Mouse (Mus musculus) ES-E14 (cell line): ENCODE data around the gene Zfp740. TPM values are rescaled to one million over a fixed set of nuclear protein-coding genes. Genes with fewer than 3 reads are reported as not detected.

Source experiments
- DNase-seq: peaks from one replicate; pipeline ENCODE4 v3.0.0-alpha.2; 2013; ENCODE audit warnings: low read depth, low spot score
- H3K27ac ChIP-seq: 2 replicates; pipeline ENCODE4 v1.5.1; 2012; ENCODE audit warnings: low read depth, mild to moderate bottlenecking, low read length, moderate library complexity, mixed read lengths; ENCODE audit not compliant: poor library complexity, insufficient read depth, severe bottlenecking
- H3K36me3 ChIP-seq: 2 replicates; pipeline ENCODE4 v1.6.1; 2012; ENCODE audit warnings: mild to moderate bottlenecking, low read length, moderate library complexity, mixed read lengths; ENCODE audit not compliant: control insufficient read depth, poor library complexity, insufficient read depth, severe bottlenecking
- H3K4me1 ChIP-seq, 2 experiments: fragments of 150-350 bp in 1 of 2; sonication (generic) in 1 of 2; 2 replicates each; pipeline ENCODE4 v1.6.1; 2012; ENCODE audit warnings: low read length in 2 of 2, mild to moderate bottlenecking in 1 of 2, mixed read lengths in 1 of 2; ENCODE audit not compliant: control insufficient read depth in 2 of 2, insufficient read depth in 2 of 2, poor library complexity in 1 of 2
- H3K4me3 ChIP-seq, 2 experiments: fragments of 150-350 bp in 1 of 2; sonication (generic) in 1 of 2; 2 replicates each; pipeline ENCODE4 v1.5.1; 2012; ENCODE audit warnings: low read length in 2 of 2, low read depth in 1 of 2, mild to moderate bottlenecking in 1 of 2, mixed read lengths in 1 of 2; ENCODE audit not compliant: insufficient read depth in 1 of 2, poor library complexity in 1 of 2, severe bottlenecking in 1 of 2
- H3K9ac ChIP-seq: 2 replicates; pipeline ENCODE4 v1.6.1; 2012; ENCODE audit warnings: low read depth, mild to moderate bottlenecking, low read length, mixed read lengths; ENCODE audit not compliant: poor library complexity, insufficient read depth, severe bottlenecking
- H3K9me3 ChIP-seq: fragments of 150-350 bp; sonication (generic); 2 replicates; pipeline ENCODE4 v1.6.1; 2012; ENCODE audit warnings: low read depth, mild to moderate bottlenecking, low read length; ENCODE audit not compliant: control insufficient read depth, insufficient read depth
- CHD2 ChIP-seq: IDR thresholded peaks from 2 replicates; pipeline ENCODE4 v1.6.1; 2014; ENCODE audit warnings: mild to moderate bottlenecking, low read depth, low read length, inconsistent platforms
- HCFC1 ChIP-seq: IDR thresholded peaks from 2 replicates; pipeline ENCODE4 v1.6.1; 2012; ENCODE audit warnings: low read length, inconsistent platforms, borderline replicate concordance; ENCODE audit not compliant: insufficient read depth
- MAFK ChIP-seq: IDR thresholded peaks from 2 replicates; pipeline ENCODE4 v1.6.1; 2014; ENCODE audit warnings: mild to moderate bottlenecking, low read depth, low read length, inconsistent platforms; ENCODE audit not compliant: insufficient read depth
- ZC3H11A ChIP-seq: IDR thresholded peaks from 2 replicates; pipeline ENCODE4 v1.6.1; 2012; ENCODE audit warnings: low read depth, mild to moderate bottlenecking, inconsistent platforms, low read length, borderline replicate concordance
- ZNF384 ChIP-seq: IDR thresholded peaks from 2 replicates; pipeline ENCODE4 v1.6.1; 2012; ENCODE audit warnings: low read depth, low read length, inconsistent platforms
- in situ Hi-C, 2 experiments: fragments of 600-800 bp; cut with MboI; formaldehyde crosslinking; loops; one replicate each; pipeline ENCODE4 v1.15.1; 2025; ENCODE audit warnings: low sequenced_read_pairs in 2 of 2, inconsistent platforms in 1 of 2; ENCODE audit not compliant: unreplicated experiment in 2 of 2
- total RNA-seq: library from RNA; depleted of rRNA; stranded (reverse); fragments of 300-350 nt; gene quantifications from 2 replicates; pipeline ENCODE4 v1.2.3, GENCODE M21; 2012

Gene Zfp740
- total RNA-seq, 1 experiment = 98.5 TPM

DNA sequence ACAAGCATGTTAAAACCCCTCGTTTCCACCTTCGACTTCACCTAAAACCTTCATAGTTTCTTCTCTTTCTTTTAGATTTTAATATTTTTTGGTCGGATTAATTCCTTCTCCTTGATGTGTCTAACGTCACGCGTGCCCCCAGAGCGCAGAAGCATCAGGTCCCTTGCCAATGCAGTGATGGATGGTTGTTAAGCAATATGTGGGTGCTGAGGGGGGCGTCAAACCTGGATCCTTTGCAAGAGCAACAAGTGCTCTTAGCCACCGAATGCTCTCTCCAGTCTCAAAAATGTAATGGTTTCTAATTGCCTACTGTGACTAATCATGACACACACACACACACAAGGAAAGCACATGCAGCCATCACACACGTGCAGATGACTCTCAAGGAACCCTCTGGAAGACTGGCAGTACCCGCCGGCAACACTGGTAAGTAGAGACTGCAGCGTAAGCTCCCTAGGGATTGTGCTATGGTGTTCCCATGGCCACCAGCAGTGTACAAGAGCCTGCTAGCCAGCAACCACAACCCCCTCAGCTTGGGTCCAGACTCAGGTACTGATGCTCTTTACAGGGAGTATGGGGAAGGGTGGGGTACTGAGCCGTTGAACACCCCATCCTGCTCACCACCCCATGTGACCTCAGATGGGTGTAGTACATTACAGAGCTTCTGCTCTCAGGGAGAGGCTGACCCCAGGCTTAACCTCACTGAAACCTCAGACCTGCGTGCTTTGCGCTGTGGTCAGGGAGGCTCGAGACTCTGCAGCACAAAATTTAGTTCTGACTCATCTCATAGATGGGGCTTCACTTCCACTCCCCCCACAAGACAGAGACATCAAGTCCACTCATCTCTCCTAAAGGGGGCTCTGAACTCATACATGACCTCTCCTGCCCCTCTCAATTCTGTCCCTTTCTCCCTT, 27.6 kb downstream of the Zfp740 start:
- peaks cover 4% of the 10 kb centered on the region for H3K36me3 ChIP-seq
- H3K9me3 ChIP-seq = no peaks in the 10 kb centered on the region
- TF ChIP-seq HCFC1 (no peak), CHD2 (no peak), MAFK (no peak), ZC3H11A (no peak), ZNF384 (no peak)
- in situ Hi-C loops = no loop called here
- H3K27ac ChIP-seq = no peak overlapping the region
- no peak for DNase-seq
- H3K4me1 ChIP-seq = peaks cover 14 to 46% of the 10 kb centered on the region in 2 experiments
- 0 out of 4 replicates have a peak overlapping the region, but pooled peaks of 1 of the 2 experiments have one; percentile 11 for H3K4me3 ChIP-seq
- no peak overlapping the region for H3K9ac ChIP-seq

GRCm38 (mm10) chr15:102231748-102232147, 28.7 kb downstream of the Zfp740 start, which contains the start of gene Itgb7:
Gene Itgb7 (minus strand): TSS chr15:102231944.
- peaks cover 10% of the 10 kb centered on the region for H3K36me3 ChIP-seq
- H3K9ac ChIP-seq = no peak within 1 kb of the TSS
- in situ Hi-C loops = no loop called here
- H3K4me1 ChIP-seq = peaks cover 14 to 48% of the 10 kb centered on the region in 2 experiments
- H3K9me3 ChIP-seq = no peaks in the 10 kb centered on the region
- H3K4me3 ChIP-seq = 0 out of 4 replicates have a peak within 1 kb of the TSS, but pooled peaks of 1 of the 2 experiments have one; percentile 11
- H3K27ac ChIP-seq = no peak within 1 kb of the TSS; the same call in 1 of the 2 replicates
- DNase-seq = no peak
- TF ChIP-seq ZC3H11A (no peak), MAFK (no peak), HCFC1 (no peak), ZNF384 (no peak), CHD2 (no peak)

DNA sequence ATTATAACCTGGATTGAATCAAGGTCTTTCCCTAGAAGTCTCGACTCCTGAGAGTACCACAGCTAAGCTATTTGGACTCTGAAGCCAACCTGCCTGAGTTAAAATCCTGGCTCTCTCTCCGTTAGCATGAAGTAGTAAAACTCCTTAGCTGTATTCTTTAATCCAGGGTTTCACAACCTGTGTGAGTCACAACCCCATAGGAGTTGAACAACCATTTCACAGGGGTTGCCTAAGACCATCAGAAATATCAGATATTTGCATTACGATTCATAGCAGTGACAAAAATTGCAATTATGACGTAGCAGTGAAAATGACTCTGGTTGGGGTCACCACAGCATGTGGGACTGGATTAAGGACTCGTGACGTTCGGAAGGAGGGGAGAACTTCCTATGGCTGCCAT, 29.7 kb downstream of the Zfp740 start:
- Histone ChIP-seq H3K27ac (no peak overlapping the region), H3K9ac (no peak overlapping the region), H3K4me1 (peaks cover 10 to 41% of the 10 kb centered on the region in 2 experiments), H3K36me3 (peaks cover 18% of the 10 kb centered on the region), H3K9me3 (no peaks in the 10 kb centered on the region), H3K4me3 (no peak overlapping the region)
- no peak for DNase-seq
- TF ChIP-seq CHD2 = no peak
- TF ChIP-seq ZNF384 = no peak
- no peak for TF ChIP-seq HCFC1
- no peak for TF ChIP-seq MAFK
- TF ChIP-seq ZC3H11A = no peak
- in situ Hi-C loops = no loop called here

GRCm38 (mm10) chr15:102233896-102234295, 30.8 kb downstream of the Zfp740 start:
- Histone ChIP-seq H3K27ac (peak overlapping the region; percentile 84; the same call in 1 of the 2 replicates), H3K4me3 (no peak overlapping the region), H3K9me3 (no peaks in the 10 kb centered on the region), H3K9ac (no peak overlapping the region), H3K4me1 (peaks cover 10 to 45% of the 10 kb centered on the region in 2 experiments), H3K36me3 (peaks cover 28% of the 10 kb centered on the region)
- no peak for TF ChIP-seq ZC3H11A
- no peak for TF ChIP-seq ZNF384
- TF ChIP-seq MAFK = no peak
- TF ChIP-seq HCFC1 = no peak
- no peak for TF ChIP-seq CHD2
- no peak for DNase-seq
- in situ Hi-C loops = no loop called here
